Mouse (Mus musculus) cerebral cortex, adult 2 months (tissue): ENCODE data around the gene Gm3336.

Source experiments
- WGBS: fragments of 180-500 bp; shearing (Covaris S2); methylation state at CpG from one replicate; pipeline ENCODE4 v1.1.7; 2018; 5-methylcytosine and 5-hydroxymethylcytosine counted together

Gm3336 gene

GRCm38 (mm10) chr8:70696019-70696885 lies 22.1 kb upstream of the Gm3336 start:
- 11% methylated on average over 31 of the region's 31 CpGs for WGBS

- WGBS = 52% methylated on average over 4 of the region's 4 CpGs
Measured at GRCm38 (mm10) chr8:70696946-70697345, 21.4 kb upstream of the Gm3336 start.

- WGBS = 71% methylated on average over 12 of the region's 12 CpGs
Measured at GRCm38 (mm10) chr8:70697366-70698250, 20.7 kb upstream of the Gm3336 start.

- 1% methylated on average over 69 of the region's 69 CpGs for WGBS
Measured at GRCm38 (mm10) chr8:70698310-70699109, 19.8 kb upstream of the Gm3336 start, which contains the start of gene Jund. TSS of gene Jund (plus strand) at chr8:70698949.

GRCm38 (mm10) chr8:70699116-70699833 lies 19.1 kb upstream of the Gm3336 start:
- WGBS = under 1% methylated on average over 82 of the region's 89 CpGs

- under 1% methylated on average over 59 of the region's 59 CpGs for whole genome bisulfite sequencing
Measured at GRCm38 (mm10) chr8:70699834-70700554, 18.3 kb upstream of the Gm3336 start.

- WGBS = 1% methylated on average over 20 of the region's 20 CpGs
Measured at GRCm38 (mm10) chr8:70700555-70700922, 17.8 kb upstream of the Gm3336 start.

- WGBS = 41% methylated on average over 10 of the region's 10 CpGs
Measured at GRCm38 (mm10) chr8:70701048-70701981, 17.0 kb upstream of the Gm3336 start.

GRCm38 (mm10) chr8:70701982-70702841 lies 16.1 kb upstream of the Gm3336 start:
- 72% methylated on average over 2 of the region's 2 CpGs for WGBS

- 60% methylated on average over 3 of the region's 3 CpGs for WGBS
Measured at GRCm38 (mm10) chr8:70702842-70703182, 15.5 kb upstream of the Gm3336 start.

- 91% methylated on average over 3 of the region's 3 CpGs for WGBS
Measured at GRCm38 (mm10) chr8:70703287-70703686, 15.1 kb upstream of the Gm3336 start, which contains the start of gene Iqcn. TSS of gene Iqcn (plus strand) at chr8:70703457.

GRCm38 (mm10) chr8:70708281-70708680 lies 10.1 kb upstream of the Gm3336 start:
- WGBS = 89% methylated on average over 14 of the region's 14 CpGs

GRCm38 (mm10) chr8:70709794-70710193 lies 8.5 kb upstream of the Gm3336 start:
- WGBS = 94% methylated on average over 9 of the region's 9 CpGs

- 93% methylated on average over 1 of the region's 1 CpGs for WGBS
Measured at GRCm38 (mm10) chr8:70710296-70710695, 8.0 kb upstream of the Gm3336 start.

- 93% methylated on average over 11 of the region's 11 CpGs for WGBS
Measured at GRCm38 (mm10) chr8:70711041-70711440, 7.3 kb upstream of the Gm3336 start.

- 86% methylated on average over 7 of the region's 7 CpGs for WGBS
Measured at GRCm38 (mm10) chr8:70713991-70714390, 4.4 kb upstream of the Gm3336 start.

- 87% methylated on average over 2 of the region's 2 CpGs for WGBS
Measured at GRCm38 (mm10) chr8:70715086-70715485, 3.3 kb upstream of the Gm3336 start.
